Mouse (Mus musculus): ENCODE results near the gene Bcl2l14. TPM values are rescaled to one million over a fixed set of nuclear protein-coding genes. Genes with fewer than 3 reads are reported as not detected.

Gene Bcl2l14
- total RNA-seq, 4 experiments from 2014 or later, result not detected

DNA sequence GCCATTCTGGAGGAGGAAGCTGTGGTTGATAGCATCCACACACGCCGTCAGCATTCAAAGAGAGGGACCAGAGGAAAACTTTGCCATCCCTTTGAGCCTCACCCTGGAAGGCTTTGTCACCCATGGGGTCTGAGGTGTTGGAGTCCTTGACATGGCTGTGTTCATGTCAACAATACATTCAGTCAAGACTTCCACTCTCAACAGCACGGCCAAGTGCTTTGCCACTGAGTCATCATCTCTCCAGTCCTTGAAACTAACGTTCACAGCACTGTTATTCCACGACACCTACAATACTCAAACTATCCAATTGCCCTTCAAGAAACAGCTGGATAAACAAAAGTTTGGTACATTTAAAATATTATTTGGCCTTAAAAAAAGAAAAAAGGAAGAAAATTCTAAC, 46.1 kb downstream of the Bcl2l14 start:
- no peak for DNase-seq (ENCODE audit: low spot score in 2 of 2)

DNA sequence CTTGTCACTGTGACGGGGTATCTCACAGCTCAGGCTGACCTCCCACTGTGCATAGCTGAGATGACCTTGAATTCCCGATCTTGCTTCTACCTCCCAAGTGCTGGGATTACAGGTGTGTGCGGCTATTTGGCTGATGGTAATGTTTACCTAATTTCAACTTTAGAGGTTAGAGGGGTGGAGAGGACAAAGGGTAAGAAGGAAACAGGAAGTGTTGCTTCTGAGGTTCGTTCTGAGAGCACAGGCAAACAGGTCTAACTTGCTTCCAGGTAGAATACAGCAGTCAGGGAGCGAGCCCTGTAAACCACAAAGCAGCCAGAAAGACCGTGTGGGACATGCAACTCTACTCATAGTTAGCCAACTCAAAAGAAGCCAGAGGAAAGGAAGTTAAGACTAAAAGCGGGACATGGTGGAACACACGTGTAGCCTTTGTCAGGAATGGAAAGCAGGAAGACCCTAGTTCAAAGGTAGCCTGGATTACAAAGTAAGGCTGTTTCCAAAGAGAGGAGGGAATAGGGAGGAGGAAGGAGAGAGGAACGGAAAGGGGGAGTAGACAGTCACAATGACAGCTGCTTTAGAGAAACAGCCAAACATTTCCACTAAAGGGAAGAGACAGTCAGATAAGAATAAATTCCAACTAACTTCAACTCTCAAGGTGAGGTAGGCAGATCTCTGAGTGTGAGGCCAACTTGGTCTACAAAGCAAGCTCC, 47.2 kb downstream of the Bcl2l14 start:
- no peak for DNase-seq (ENCODE audit: low spot score in 2 of 2)

DNA sequence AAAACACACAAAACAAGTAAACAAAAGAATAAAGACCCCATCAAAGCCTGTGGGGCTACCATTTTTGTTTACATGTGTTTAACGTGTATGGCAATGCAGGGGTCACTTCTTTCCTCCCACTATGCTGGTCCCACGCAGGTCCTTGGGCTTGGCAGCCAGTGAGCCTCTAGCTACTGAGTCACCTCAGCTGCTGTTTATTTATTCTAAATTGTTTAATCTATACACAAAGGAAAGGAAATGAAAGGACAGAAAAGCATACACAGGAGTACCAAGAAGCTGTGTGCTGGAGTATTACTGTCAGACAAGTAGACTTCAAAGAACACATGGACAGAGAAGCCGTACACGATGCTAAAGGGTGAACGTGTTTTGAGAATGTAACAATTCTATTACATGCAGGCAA, 47.8 kb downstream of the Bcl2l14 start:
- DNase-seq (ENCODE audit: low spot score in 2 of 2), result no peak

DNA sequence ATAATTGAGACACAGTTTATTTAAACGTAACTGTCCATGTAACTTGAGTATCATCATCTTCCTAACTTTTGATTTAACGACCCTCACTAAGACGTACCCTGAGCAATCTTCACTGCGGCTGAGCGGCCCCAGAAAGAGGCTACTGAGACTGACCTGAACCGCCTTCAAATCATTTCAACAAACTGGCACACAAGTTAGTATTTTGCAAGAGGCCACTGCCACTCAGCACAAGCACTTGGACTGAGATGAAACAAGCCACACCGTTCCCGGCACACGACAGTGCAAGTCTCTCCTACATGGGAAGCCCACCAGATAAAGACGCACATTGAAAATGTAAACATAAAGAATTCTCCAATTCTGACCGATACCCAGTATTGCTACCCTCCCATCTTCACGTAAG, 52.3 kb downstream of the Bcl2l14 start:
- DNase-seq (ENCODE audit: low spot score in 2 of 2), result no peak

DNA sequence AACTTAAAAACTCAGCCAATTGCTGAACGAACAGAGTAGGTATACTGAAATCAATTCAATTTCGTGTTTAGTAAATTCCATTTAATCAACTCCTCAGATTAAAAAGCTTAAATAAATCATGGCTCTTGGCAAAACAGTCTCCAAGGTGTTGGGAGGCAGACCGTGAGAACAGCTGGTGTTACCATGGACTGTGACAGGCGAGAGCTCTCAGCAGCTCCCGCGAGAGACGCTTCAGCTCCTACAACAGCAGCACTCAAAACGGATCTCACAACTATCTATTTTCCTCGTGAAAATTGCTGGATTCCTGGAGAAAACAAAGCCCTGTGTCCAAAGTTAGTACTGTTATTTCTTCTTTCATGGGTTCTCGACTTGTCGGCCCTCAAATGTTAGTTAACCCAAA, 53.8 kb downstream of the Bcl2l14 start:
- DNase-seq (ENCODE audit: low spot score in 2 of 2), result no peak

DNA sequence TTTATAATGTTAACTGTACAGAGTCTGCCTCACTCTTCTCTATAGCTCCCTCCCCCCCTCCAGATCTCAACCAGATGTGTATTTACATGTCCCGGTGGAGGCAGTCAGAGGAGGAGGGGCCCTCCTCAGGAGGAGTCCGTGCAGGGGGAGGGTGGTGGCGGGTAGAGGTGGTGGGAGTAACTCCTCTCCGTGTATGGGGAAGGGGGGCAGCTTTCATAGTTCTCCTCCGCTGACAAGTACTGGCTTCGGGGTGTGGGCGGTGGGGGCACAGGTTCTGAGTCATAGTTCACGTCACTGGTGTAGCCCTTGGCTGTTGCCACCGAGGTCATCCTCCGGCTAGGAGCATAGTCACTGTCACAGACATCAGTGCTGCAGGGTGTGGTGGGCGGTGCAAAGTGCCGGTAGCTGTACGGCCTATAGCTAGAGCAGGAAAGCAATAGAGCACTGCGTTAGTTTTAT, 54.6 kb downstream of the Bcl2l14 start:
- no peak for DNase-seq (ENCODE audit: low spot score in 2 of 2)

DNA sequence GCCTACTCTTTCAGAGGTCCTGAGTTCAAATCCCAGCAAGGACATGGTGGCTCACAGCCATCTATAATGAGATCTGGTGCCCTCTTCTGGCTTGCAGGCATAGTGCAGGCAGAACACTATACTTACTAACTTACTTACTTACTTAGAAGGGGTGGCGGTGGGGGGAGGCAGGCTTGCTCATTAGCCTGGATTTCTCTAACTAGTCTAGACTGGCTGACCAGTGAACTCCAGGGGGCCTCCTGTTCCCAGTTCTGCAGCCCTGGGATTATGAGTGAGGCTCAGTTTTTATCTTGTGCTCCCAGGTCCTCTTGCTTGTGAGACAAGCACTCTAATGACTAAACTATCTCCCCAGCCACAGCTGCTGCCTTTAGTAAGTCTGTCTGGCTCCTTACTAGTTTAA, 58.0 kb downstream of the Bcl2l14 start:
- no peak for DNase-seq (ENCODE audit: low spot score in 2 of 2)

DNA sequence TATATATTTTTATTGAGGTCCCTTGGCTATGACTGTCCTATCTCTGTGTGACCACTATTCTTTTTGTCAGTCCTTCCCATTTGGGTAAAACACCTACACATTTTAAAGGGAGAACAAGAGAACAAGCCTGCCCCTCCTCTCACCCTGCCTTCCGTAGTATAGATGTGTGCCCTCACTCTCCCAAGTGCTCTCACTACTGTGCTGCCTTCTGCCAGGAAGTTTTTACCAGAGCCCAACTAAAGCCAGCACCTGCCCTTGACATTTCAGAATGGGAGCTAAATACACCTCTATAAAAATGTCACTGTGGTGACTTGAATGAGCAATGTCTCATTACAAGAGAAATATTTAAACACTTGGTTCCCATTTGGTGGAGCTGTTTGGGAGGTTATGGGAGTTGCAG, 62.3 kb downstream of the Bcl2l14 start:
- no peak for DNase-seq (ENCODE audit: low spot score in 2 of 2)

DNA sequence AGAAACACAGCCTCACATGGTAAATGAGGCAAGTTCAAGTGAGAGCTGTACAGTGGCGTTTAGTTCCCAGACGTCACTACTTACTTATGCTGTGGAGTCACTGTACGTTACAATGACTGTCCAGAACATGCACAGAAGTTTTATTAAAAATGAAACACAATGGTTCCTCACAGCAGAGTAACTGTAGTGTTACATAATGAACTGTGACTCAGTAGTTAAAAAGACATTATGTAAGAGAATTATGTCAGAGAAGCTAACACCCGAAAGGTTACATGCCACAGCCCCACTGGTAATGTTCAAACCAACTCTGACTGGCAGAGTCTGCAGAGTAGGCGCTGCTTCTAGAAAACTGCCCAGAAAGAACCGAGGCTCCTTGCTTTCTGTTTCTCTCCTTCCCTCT, 65.1 kb downstream of the Bcl2l14 start:
- DNase-seq (ENCODE audit: low spot score in 2 of 2), result no peak

DNA sequence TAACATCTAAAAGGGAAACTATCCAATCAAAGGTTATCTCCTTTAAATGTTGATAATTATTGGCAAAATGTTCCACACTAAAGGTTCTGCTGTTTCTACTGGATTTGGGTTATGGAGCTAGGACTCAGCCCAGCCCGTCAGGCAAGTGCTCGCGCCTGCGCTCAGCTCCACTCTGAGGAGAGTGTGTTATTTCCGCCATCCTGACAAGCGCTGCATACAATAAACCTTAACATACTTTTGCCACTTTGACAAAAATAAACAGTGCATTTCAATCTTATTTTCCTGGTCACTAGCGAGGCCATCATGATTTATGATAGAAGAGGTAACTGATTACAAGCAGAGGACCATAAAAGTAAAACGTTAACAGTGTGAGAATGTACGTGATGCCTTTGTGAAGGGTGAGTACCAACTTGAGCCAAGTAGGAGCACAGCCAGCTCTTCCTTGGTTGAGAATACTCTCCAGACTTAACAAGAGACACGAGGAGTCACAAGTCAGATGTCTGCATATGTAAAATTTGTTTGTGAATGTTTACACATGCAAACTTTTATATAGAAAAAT, 70.6 kb downstream of the Bcl2l14 start:
- DNase-seq (ENCODE audit: low spot score in 2 of 2), result no peak

DNA sequence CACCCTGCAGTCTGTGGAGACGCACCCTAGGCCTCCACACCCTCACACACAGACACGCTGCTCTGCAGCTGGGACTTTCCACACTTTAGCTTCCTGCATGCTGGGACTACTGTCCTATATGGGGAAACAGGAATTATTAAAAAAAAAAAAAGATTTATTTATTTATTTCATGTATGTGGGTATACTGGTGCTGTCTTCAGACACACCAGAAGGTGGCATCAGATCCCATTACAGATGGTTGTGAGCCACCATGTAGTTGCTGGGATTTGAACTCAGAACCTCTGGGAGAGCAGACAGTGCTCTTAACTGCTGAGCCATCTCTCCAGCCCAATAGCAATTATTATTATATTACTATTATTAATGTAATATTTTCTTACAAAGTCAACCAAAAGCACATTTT, 73.2 kb downstream of the Bcl2l14 start:
- DNase-seq (ENCODE audit: low spot score in 2 of 2), result no peak

DNA sequence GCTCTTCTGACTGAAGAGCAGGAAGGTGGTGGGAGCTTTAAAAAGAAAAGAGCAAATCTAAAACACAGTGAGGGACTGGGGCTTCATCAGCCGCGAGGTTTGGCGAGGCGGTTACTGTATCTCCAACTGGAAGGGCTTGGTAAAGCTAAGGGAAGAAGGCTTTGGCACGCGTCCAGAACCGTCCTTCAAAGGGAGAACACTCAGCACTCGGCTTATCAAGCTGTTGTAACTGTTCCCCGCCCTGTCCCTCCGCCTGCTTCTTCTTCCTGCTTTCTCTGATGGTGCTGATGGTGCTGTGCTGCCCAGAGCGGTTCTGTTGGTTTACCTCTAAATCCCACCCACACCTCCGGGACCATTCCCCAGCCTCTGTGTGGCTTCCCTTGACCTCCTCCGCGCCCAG, 74.7 kb downstream of the Bcl2l14 start:
- DNase-seq (ENCODE audit: low spot score in 2 of 2), result no peak

DNA sequence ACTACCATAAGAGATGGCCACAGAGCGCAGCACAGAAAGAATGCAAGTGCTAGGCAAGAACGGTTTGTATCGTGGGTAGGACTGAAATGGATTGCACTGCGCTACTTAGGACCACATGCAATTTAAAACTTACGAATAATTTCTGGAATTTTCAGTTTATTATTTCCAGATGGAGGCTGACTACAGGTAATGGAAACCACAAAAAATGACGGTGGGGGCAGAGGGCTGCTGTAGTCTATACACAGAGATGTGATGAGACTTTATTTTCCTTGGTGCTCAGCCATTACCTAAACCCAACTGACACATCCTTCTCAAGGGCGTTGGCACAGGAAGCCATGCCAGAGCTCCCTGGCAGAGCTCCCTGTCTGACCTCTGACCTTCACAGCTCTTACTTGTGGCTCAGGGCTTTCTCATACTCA, 77.0 kb downstream of the Bcl2l14 start:
- peak in 1 of 2 experiments; percentile 38 for DNase-seq (ENCODE audit: low spot score in 2 of 2)

DNA sequence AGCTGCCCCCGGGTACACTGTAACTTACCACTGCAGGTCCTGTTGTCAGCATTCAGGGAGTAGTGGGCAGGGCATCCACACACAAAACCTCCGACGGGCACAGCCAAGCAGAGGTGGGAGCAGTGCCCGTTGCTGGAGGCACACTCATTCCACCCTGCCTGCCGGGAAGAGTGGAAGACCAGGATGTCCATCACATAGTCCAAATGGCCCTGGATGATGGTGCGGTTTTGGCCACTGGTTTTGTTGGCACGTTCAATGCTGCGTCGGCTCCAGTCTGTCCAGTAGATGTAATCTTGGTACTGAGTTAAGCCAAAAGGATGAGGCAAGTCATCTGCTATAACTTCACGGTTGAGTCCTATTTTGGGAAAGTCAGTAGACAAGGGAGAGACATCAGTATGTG, 83.4 kb downstream of the Bcl2l14 start:
- DNase-seq (ENCODE audit: low spot score in 2 of 2), result no peak

DNA sequence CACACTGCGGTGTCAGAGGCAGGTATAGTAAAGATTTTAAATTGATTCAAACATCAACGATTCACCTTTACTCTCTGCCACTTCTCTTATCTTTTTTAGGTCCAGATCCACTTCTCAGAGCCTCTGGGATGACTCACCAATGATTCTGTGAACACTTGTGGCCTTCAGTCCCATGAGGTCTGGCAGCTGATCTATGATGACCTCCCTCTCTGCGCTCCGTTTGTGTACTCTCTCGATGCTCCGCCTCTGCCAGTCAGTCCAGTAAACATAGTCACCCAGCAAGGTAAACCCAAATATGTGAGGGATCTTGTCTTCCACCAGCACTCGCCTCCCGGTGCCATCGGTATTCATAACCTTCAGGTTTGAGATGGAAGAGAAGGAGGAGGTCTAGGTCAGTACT, 90.2 kb downstream of the Bcl2l14 start:
- no peak for DNase-seq (ENCODE audit: low spot score in 2 of 2)

Other genes starting within 250 kb of the Bcl2l14 start
- 10 to 100 TPM; 35.7 to 50.1 (median 41.2) TPM for gene Lrp6, start 170.6 kb downstream of the Bcl2l14 start, total RNA-seq (2022)
- gene Mansc1, start 236.2 kb downstream of the Bcl2l14 start, total RNA-seq (2022), result 1 to 10 TPM in 1 of 4 experiments, under 1 TPM in 3; 0.46 to 1.0 (median 0.75) TPM
- gene Borcs5, start 243.2 kb downstream of the Bcl2l14 start, total RNA-seq (2022), result 10 to 100 TPM; 16.8 to 18.8 (median 17.4) TPM

All from gastrocnemius, adult 8-10 months (tissue).